Mouse (Mus musculus): Measurements from ENCODE around the gene Stac3. TPM values are rescaled to one million over a fixed set of nuclear protein-coding genes. Genes with fewer than 3 reads are reported as not detected.

Stac3 gene
- polyA plus RNA-seq, 1 experiment from 2014 or later: 0.32 TPM

GRCm38 (mm10) chr10:127479131-127479530 is 22.4 kb upstream of the Stac3 start:
- ATAC-seq (replicated peaks; ENCODE audit: low FRiP score, low TSS enrichment, low read depth) (no peak), DNase-seq (ENCODE audit: low spot score) (no peak)
- Histone ChIP-seq H3K27ac (ENCODE audit: low read depth) (no peak overlapping the region), H3K4me2 (ENCODE audit: low read length) (no peak overlapping the region), H3K36me3 (ENCODE audit: control insufficient read depth, insufficient read depth, low read length) (peaks cover 29% of the 10 kb centered on the region), H3K9me3 (ENCODE audit: control insufficient read depth, low read length) (no peaks in the 10 kb centered on the region), H3K9ac (ENCODE audit: low read length) (no peak overlapping the region), H3K4me3 (ENCODE audit: low read depth, low read length) (no peak overlapping the region), H3K27me3 (replicated peaks; ENCODE audit: control insufficient read depth, insufficient read depth, low read length) (no peaks in the 10 kb centered on the region), H3K4me1 (replicated peaks; ENCODE audit: control insufficient read depth, insufficient read depth, low read length) (no peaks in the 10 kb centered on the region)
- 95% methylated on average over 4 of the region's 4 CpGs for WGBS

GRCm38 (mm10) chr10:127480833-127481813 is 20.4 kb upstream of the Stac3 start:
- Histone ChIP-seq H3K4me1 (replicated peaks; ENCODE audit: control insufficient read depth, insufficient read depth, low read length) (no peaks in the 10 kb centered on the region), H3K27me3 (replicated peaks; ENCODE audit: control insufficient read depth, insufficient read depth, low read length) (no peaks in the 10 kb centered on the region), H3K9me3 (ENCODE audit: control insufficient read depth, low read length) (no peaks in the 10 kb centered on the region), H3K9ac (ENCODE audit: low read length) (no peak overlapping the region), H3K4me2 (ENCODE audit: low read length) (no peak overlapping the region), H3K27ac (ENCODE audit: low read depth) (no peak overlapping the region), H3K4me3 (ENCODE audit: low read depth, low read length) (no peak overlapping the region), H3K36me3 (ENCODE audit: control insufficient read depth, insufficient read depth, low read length) (peaks cover 38% of the 10 kb centered on the region)
- DNase-seq (ENCODE audit: low spot score): no peak
- 76% methylated on average over 19 of the region's 19 CpGs for WGBS
- ATAC-seq (replicated peaks; ENCODE audit: low FRiP score, low TSS enrichment, low read depth): no peak

- peaks cover 53% of the 10 kb centered on the region for H3K36me3 ChIP-seq (ENCODE audit: control insufficient read depth, insufficient read depth, low read length)
- no peak overlapping the region for H3K4me2 ChIP-seq (ENCODE audit: low read length)
- H3K9ac ChIP-seq (ENCODE audit: low read length): no peak overlapping the region
- H3K27ac ChIP-seq (ENCODE audit: low read depth): no peak overlapping the region
- no peaks in the 10 kb centered on the region for H3K9me3 ChIP-seq (ENCODE audit: control insufficient read depth, low read length)
- H3K27me3 ChIP-seq (replicated peaks; ENCODE audit: control insufficient read depth, insufficient read depth, low read length): no peaks in the 10 kb centered on the region
- no peak for DNase-seq (ENCODE audit: low spot score)
- 87% methylated on average over 10 of the region's 10 CpGs for WGBS
- no peak overlapping the region for H3K4me3 ChIP-seq (ENCODE audit: low read depth, low read length)
- ATAC-seq (replicated peaks; ENCODE audit: low FRiP score, low TSS enrichment, low read depth): no peak
- H3K4me1 ChIP-seq (replicated peaks; ENCODE audit: control insufficient read depth, insufficient read depth, low read length): no peaks in the 10 kb centered on the region
These were observed 16.3 kb upstream of the Stac3 start for GRCm38 (mm10) chr10:127485235-127485634.

DNA sequence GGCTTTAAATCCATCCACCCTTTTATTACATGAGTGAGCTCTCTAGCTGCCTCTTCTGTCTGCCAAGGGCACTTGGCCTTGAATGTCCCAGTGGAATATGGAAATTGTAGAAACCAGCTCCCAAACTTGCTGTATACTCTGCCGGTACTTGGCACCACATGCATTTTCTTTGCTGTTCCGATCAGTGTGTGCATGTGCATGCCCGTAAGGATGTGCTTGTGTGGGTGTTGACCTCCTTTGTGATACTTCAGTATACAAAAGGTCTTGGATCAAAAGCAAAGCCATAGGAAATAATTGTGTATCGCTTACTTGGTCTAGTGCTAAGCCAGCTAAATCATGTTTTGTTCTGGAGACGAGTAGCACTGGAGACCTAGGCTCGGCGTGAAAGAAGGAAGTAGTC is 12.6 kb upstream of the Stac3 start:
- H3K36me3 ChIP-seq (ENCODE audit: control insufficient read depth, insufficient read depth, low read length): peaks cover 84% of the 10 kb centered on the region
- H3K27me3 ChIP-seq (replicated peaks; ENCODE audit: control insufficient read depth, insufficient read depth, low read length): no peaks in the 10 kb centered on the region
- no peak for ATAC-seq (replicated peaks; ENCODE audit: low FRiP score, low TSS enrichment, low read depth)
- H3K4me2 ChIP-seq (ENCODE audit: low read length): no peak overlapping the region
- WGBS: 91% methylated on average over 7 of the region's 7 CpGs
- no peak overlapping the region for H3K27ac ChIP-seq (ENCODE audit: low read depth)
- no peaks in the 10 kb centered on the region for H3K4me1 ChIP-seq (replicated peaks; ENCODE audit: control insufficient read depth, insufficient read depth, low read length)
- no peak overlapping the region for H3K4me3 ChIP-seq (ENCODE audit: low read depth, low read length)
- no peaks in the 10 kb centered on the region for H3K9me3 ChIP-seq (ENCODE audit: control insufficient read depth, low read length)
- no peak for DNase-seq (ENCODE audit: low spot score)
- no peak overlapping the region for H3K9ac ChIP-seq (ENCODE audit: low read length)

DNA sequence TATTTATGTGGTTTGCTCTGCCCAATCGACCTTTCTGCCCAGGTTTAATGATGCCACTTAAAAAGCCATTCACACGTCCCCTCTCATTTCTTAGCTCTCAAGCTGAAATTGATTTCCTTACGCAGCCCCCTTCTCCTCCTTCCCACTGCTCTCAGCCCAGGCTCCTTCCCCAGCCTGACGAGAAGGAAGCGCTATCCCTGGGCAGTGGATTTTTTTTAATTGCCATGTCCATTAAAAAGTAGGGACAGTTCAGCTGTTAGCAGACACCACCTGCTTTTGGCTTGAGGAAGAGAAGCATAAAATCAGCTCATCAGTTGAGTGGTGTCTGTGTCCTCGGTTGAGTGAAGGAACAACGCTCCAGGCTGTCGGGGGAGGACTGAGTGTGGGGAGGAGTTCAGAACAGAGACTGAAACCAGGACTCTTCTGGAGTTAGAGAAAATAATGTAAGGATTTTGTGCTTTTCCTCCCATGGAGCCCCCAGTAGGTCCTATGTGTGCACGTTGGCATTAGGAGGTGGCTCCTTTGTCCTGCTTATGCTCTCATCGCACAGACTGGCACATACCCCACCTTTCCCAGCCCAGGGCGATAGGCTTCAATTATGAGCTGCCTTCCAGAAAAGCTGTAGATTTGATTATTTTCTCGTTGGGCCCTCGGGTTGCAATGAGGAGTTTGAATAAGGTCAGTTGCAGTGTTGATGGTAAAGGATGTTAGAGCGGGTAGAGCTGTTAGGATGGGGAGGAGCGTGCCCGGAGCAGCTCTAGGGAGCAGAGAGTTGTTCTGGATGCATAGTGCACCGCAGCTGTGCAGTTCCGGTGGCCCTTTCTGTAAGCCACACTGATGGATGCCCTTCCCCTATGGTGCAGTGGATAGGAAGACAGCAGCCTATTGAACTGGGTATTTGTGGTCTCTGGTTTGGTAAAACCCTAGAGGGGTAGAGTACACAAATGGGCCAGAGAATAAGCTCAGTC is 11.0 kb upstream of the Stac3 start:
- no peak overlapping the region for H3K9ac ChIP-seq (ENCODE audit: low read length)
- H3K9me3 ChIP-seq (ENCODE audit: control insufficient read depth, low read length): no peaks in the 10 kb centered on the region
- ATAC-seq (replicated peaks; ENCODE audit: low FRiP score, low TSS enrichment, low read depth) (no peak), DNase-seq (ENCODE audit: low spot score) (no peak)
- H3K4me2 ChIP-seq (ENCODE audit: low read length): no peak overlapping the region
- H3K4me1 ChIP-seq (replicated peaks; ENCODE audit: control insufficient read depth, insufficient read depth, low read length): no peaks in the 10 kb centered on the region
- H3K27ac ChIP-seq (ENCODE audit: low read depth): no peak overlapping the region
- peaks cover 83% of the 10 kb centered on the region for H3K36me3 ChIP-seq (ENCODE audit: control insufficient read depth, insufficient read depth, low read length)
- no peaks in the 10 kb centered on the region for H3K27me3 ChIP-seq (replicated peaks; ENCODE audit: control insufficient read depth, insufficient read depth, low read length)
- WGBS: 82% methylated on average over 18 of the region's 18 CpGs
- H3K4me3 ChIP-seq (ENCODE audit: low read depth, low read length): no peak overlapping the region

- no peak for DNase-seq (ENCODE audit: low spot score)
- ATAC-seq (replicated peaks; ENCODE audit: low FRiP score, low TSS enrichment, low read depth): no peak
- 83% methylated on average over 8 of the region's 8 CpGs for WGBS
- H3K9ac ChIP-seq (ENCODE audit: low read length): no peak overlapping the region
- H3K27ac ChIP-seq (ENCODE audit: low read depth): no peak overlapping the region
- H3K27me3 ChIP-seq (replicated peaks; ENCODE audit: control insufficient read depth, insufficient read depth, low read length): no peaks in the 10 kb centered on the region
- H3K4me3 ChIP-seq (ENCODE audit: low read depth, low read length): no peak overlapping the region
- H3K4me2 ChIP-seq (ENCODE audit: low read length): no peak overlapping the region
- peaks cover 83% of the 10 kb centered on the region for H3K36me3 ChIP-seq (ENCODE audit: control insufficient read depth, insufficient read depth, low read length)
- H3K4me1 ChIP-seq (replicated peaks; ENCODE audit: control insufficient read depth, insufficient read depth, low read length): no peaks in the 10 kb centered on the region
- H3K9me3 ChIP-seq (ENCODE audit: control insufficient read depth, low read length): no peaks in the 10 kb centered on the region
These were observed 10.4 kb upstream of the Stac3 start for GRCm38 (mm10) chr10:127491128-127491512.

GRCm38 (mm10) chr10:127492118-127492517 is 9.4 kb upstream of the Stac3 start:
- H3K4me2 ChIP-seq (ENCODE audit: low read length): no peak overlapping the region
- no peak overlapping the region for H3K9ac ChIP-seq (ENCODE audit: low read length)
- DNase-seq (ENCODE audit: low spot score): no peak
- ATAC-seq (replicated peaks; ENCODE audit: low FRiP score, low TSS enrichment, low read depth): no peak
- no peaks in the 10 kb centered on the region for H3K4me1 ChIP-seq (replicated peaks; ENCODE audit: control insufficient read depth, insufficient read depth, low read length)
- H3K36me3 ChIP-seq (ENCODE audit: control insufficient read depth, insufficient read depth, low read length): peaks cover 88% of the 10 kb centered on the region
- H3K9me3 ChIP-seq (ENCODE audit: control insufficient read depth, low read length): no peaks in the 10 kb centered on the region
- no peak overlapping the region for H3K27ac ChIP-seq (ENCODE audit: low read depth)
- no peaks in the 10 kb centered on the region for H3K27me3 ChIP-seq (replicated peaks; ENCODE audit: control insufficient read depth, insufficient read depth, low read length)
- 87% methylated on average over 3 of the region's 3 CpGs for WGBS
- no peak overlapping the region for H3K4me3 ChIP-seq (ENCODE audit: low read depth, low read length)

- H3K36me3 ChIP-seq (ENCODE audit: control insufficient read depth, insufficient read depth, low read length): peaks cover 92% of the 10 kb centered on the region
- no peak overlapping the region for H3K4me2 ChIP-seq (ENCODE audit: low read length)
- DNase-seq (ENCODE audit: low spot score) (no peak), ATAC-seq (replicated peaks; ENCODE audit: low FRiP score, low TSS enrichment, low read depth) (no peak)
- H3K27me3 ChIP-seq (replicated peaks; ENCODE audit: control insufficient read depth, insufficient read depth, low read length): no peaks in the 10 kb centered on the region
- no peak overlapping the region for H3K4me3 ChIP-seq (ENCODE audit: low read depth, low read length)
- no peaks in the 10 kb centered on the region for H3K9me3 ChIP-seq (ENCODE audit: control insufficient read depth, low read length)
- H3K9ac ChIP-seq (ENCODE audit: low read length): no peak overlapping the region
- no peaks in the 10 kb centered on the region for H3K4me1 ChIP-seq (replicated peaks; ENCODE audit: control insufficient read depth, insufficient read depth, low read length)
- WGBS: 93% methylated on average over 3 of the region's 3 CpGs
- H3K27ac ChIP-seq (ENCODE audit: low read depth): no peak overlapping the region
These were observed 5.3 kb upstream of the Stac3 start for GRCm38 (mm10) chr10:127496156-127496555.

All from intestine, embryonic 14.5 days (tissue).